Mouse (Mus musculus) myocyte (in vitro differentiated cells): ENCODE data around the gene Tmod2.

Experiments used
- POLR2A ChIP-seq: IDR thresholded peaks from one replicate; pipeline ENCODE4 v1.6.1; 2011; ENCODE audit warnings: low read depth, mild to moderate bottlenecking, control low read depth, moderate library complexity; ENCODE audit not compliant: insufficient read length
- REST ChIP-seq: IDR thresholded peaks from one replicate; pipeline ENCODE4 v1.6.1; 2011; ENCODE audit warnings: mild to moderate bottlenecking, control low read depth, moderate library complexity; ENCODE audit not compliant: insufficient read depth, insufficient read length

- TF ChIP-seq REST (no peak), POLR2A (no peak)
Observed at GRCm38 (mm10) chr9:75589850-75590790, 21.0 kb downstream of the Tmod2 start.
